Mouse (Mus musculus): ENCODE results near the gene Olfr1245.

GRCm38 (mm10) chr2:89593057-89593456 is 14.8 kb upstream of the Olfr1245 start, which contains the start of gene Olfr1246:
- no peak for TF ChIP-seq CTCF (conservative IDR thresholded peaks at IDR 0.05; ENCODE audit: low read length)
- TF ChIP-seq POU5F1 (IDR thresholded peaks at IDR 0.05; ENCODE audit: borderline replicate concordance, low read length), result no peak
